Mouse (Mus musculus): ENCODE measurements around the gene Greb1. TPM values are rescaled to one million over a fixed set of nuclear protein-coding genes. Genes with fewer than 3 reads are reported as not detected.

The Greb1 gene
- polyA plus RNA-seq, 1 experiment from 2014 or later: 8.1 TPM

GRCm38 (mm10) chr12:16669176-16669575 is 131.5 kb downstream of the Greb1 start:
- H3K4me1 ChIP-seq (replicated peaks; ENCODE audit: control insufficient read depth, insufficient read depth, low read length): no peaks in the 10 kb centered on the region
- WGBS: 72% methylated on average over 3 of the region's 3 CpGs
- ATAC-seq (replicated peaks; ENCODE audit: low FRiP score, low TSS enrichment, low read depth) (no peak), DNase-seq (ENCODE audit: low spot score) (no peak)
- no peak overlapping the region for H3K9ac ChIP-seq (ENCODE audit: low read length)
- H3K36me3 ChIP-seq (ENCODE audit: control insufficient read depth, insufficient read depth, low read length): peaks cover 8% of the 10 kb centered on the region; the same call in 1 of the 2 replicates
- no peak overlapping the region for H3K27ac ChIP-seq (ENCODE audit: low read depth)
- H3K4me2 ChIP-seq (ENCODE audit: low read length): no peak overlapping the region
- H3K4me3 ChIP-seq (ENCODE audit: low read depth, low read length): no peak overlapping the region
- no peaks in the 10 kb centered on the region for H3K9me3 ChIP-seq (ENCODE audit: control insufficient read depth, low read length)
- no peaks in the 10 kb centered on the region for H3K27me3 ChIP-seq (replicated peaks; ENCODE audit: control insufficient read depth, insufficient read depth, low read length)

DNA sequence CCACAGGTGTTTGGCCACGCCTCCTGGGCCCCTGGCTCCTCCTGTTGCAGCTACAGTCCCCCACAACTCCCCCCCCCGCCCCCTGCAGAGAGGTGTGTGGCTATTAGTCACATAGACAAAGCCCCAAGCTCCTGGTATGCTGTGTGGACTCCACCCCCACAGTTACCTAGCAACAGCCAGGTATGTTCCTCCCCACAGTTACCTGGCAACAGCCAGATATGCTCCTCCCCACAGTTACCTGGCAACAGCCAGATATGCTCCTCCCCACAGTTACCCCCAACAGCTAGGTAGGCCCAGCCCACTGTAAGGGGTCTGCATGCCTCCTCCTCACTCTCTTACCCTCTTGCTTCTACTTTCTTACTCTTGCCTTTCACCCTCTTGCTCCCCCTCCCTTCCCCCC is 135.7 kb downstream of the Greb1 start:
- ATAC-seq (replicated peaks; ENCODE audit: low FRiP score, low TSS enrichment, low read depth): peak; percentile 21; the same call in 1 of the 2 replicates
- Histone ChIP-seq H3K4me3 (ENCODE audit: low read depth, low read length) (no peak overlapping the region), H3K4me1 (replicated peaks; ENCODE audit: control insufficient read depth, insufficient read depth, low read length) (peaks cover 17% of the 10 kb centered on the region), H3K9ac (ENCODE audit: low read length) (no peak overlapping the region), H3K4me2 (ENCODE audit: low read length) (no peak overlapping the region), H3K27ac (ENCODE audit: low read depth) (no peak overlapping the region), H3K36me3 (ENCODE audit: control insufficient read depth, insufficient read depth, low read length) (no peaks in the 10 kb centered on the region), H3K27me3 (replicated peaks; ENCODE audit: control insufficient read depth, insufficient read depth, low read length) (no peaks in the 10 kb centered on the region), H3K9me3 (ENCODE audit: control insufficient read depth, low read length) (no peaks in the 10 kb centered on the region)
- 14% methylated on average over 2 of the region's 2 CpGs for WGBS
- no peak for DNase-seq (ENCODE audit: low spot score)

GRCm38 (mm10) chr12:16662955-16663585 is 137.6 kb downstream of the Greb1 start:
- WGBS: 41% methylated on average over 6 of the region's 6 CpGs
- H3K4me2 ChIP-seq (ENCODE audit: low read length): no peak overlapping the region
- H3K36me3 ChIP-seq (ENCODE audit: control insufficient read depth, insufficient read depth, low read length): no peaks in the 10 kb centered on the region
- no peak for DNase-seq (ENCODE audit: low spot score)
- peaks cover 17% of the 10 kb centered on the region for H3K4me1 ChIP-seq (replicated peaks; ENCODE audit: control insufficient read depth, insufficient read depth, low read length)
- no peaks in the 10 kb centered on the region for H3K27me3 ChIP-seq (replicated peaks; ENCODE audit: control insufficient read depth, insufficient read depth, low read length)
- no peak overlapping the region for H3K9ac ChIP-seq (ENCODE audit: low read length)
- H3K27ac ChIP-seq (ENCODE audit: low read depth): no peak overlapping the region; the same call in 1 of the 2 replicates
- ATAC-seq (replicated peaks; ENCODE audit: low FRiP score, low TSS enrichment, low read depth): no peak
- no peaks in the 10 kb centered on the region for H3K9me3 ChIP-seq (ENCODE audit: control insufficient read depth, low read length)
- no peak overlapping the region for H3K4me3 ChIP-seq (ENCODE audit: low read depth, low read length)

DNA sequence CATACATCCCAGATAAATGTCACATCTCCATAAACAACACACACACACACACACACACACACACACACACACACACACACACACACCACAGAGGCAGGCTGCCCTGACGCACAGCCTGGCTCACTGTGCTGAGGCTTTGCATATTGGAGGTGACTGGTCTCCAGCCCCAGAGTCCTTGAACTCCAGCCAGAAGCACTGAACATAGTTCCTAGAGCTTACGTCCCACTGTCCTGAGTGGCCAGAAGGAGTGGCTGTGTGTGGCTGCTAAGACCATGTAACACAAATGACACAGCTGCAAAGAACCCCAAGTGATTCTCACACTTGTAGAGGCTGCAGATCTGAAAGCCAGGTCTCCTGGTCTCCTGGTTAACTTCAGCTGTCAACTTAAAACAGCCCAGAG is 138.8 kb downstream of the Greb1 start:
- H3K4me1 ChIP-seq (replicated peaks; ENCODE audit: control insufficient read depth, insufficient read depth, low read length): peaks cover 17% of the 10 kb centered on the region
- ATAC-seq (replicated peaks; ENCODE audit: low FRiP score, low TSS enrichment, low read depth) (no peak), DNase-seq (ENCODE audit: low spot score) (no peak)
- no peaks in the 10 kb centered on the region for H3K36me3 ChIP-seq (ENCODE audit: control insufficient read depth, insufficient read depth, low read length)
- no peaks in the 10 kb centered on the region for H3K27me3 ChIP-seq (replicated peaks; ENCODE audit: control insufficient read depth, insufficient read depth, low read length)
- H3K9me3 ChIP-seq (ENCODE audit: control insufficient read depth, low read length): no peaks in the 10 kb centered on the region
- H3K27ac ChIP-seq (ENCODE audit: low read depth): no peak overlapping the region
- H3K4me2 ChIP-seq (ENCODE audit: low read length): no peak overlapping the region
- no peak overlapping the region for H3K9ac ChIP-seq (ENCODE audit: low read length)
- H3K4me3 ChIP-seq (ENCODE audit: low read depth, low read length): no peak overlapping the region
- 64% methylated on average over 2 of the region's 2 CpGs for WGBS

DNA sequence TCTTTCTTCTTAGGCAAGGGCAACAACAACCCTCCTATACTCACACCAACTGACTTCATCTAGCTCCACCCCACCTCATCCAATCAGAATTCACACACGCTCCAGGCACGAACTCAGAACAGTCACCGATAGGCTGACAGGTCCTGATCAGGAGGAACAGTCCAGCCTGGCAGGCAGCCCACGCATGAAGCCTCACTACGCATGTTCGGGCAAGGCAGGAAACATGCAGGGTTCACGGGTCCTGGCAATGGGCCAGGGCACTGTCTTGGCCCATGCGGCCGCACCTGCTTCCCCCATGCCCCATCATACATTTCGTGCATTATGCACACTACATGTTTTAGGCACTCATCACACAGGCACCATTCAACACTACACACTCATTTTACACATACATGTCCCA is 139.2 kb downstream of the Greb1 start:
- Histone ChIP-seq H3K9ac (ENCODE audit: low read length) (no peak overlapping the region), H3K4me2 (ENCODE audit: low read length) (no peak overlapping the region), H3K36me3 (ENCODE audit: control insufficient read depth, insufficient read depth, low read length) (no peaks in the 10 kb centered on the region), H3K27ac (ENCODE audit: low read depth) (no peak overlapping the region), H3K27me3 (replicated peaks; ENCODE audit: control insufficient read depth, insufficient read depth, low read length) (no peaks in the 10 kb centered on the region), H3K9me3 (ENCODE audit: control insufficient read depth, low read length) (no peaks in the 10 kb centered on the region), H3K4me3 (ENCODE audit: low read depth, low read length) (no peak overlapping the region), H3K4me1 (replicated peaks; ENCODE audit: control insufficient read depth, insufficient read depth, low read length) (peaks cover 17% of the 10 kb centered on the region)
- WGBS: 84% methylated on average over 10 of the region's 10 CpGs
- no peak for ATAC-seq (replicated peaks; ENCODE audit: low FRiP score, low TSS enrichment, low read depth)
- DNase-seq (ENCODE audit: low spot score): no peak

GRCm38 (mm10) chr12:16656906-16657875 is 143.5 kb downstream of the Greb1 start:
- DNase-seq (ENCODE audit: low spot score) (no peak), ATAC-seq (replicated peaks; ENCODE audit: low FRiP score, low TSS enrichment, low read depth) (no peak)
- Histone ChIP-seq H3K27me3 (replicated peaks; ENCODE audit: control insufficient read depth, insufficient read depth, low read length) (peaks cover 20% of the 10 kb centered on the region), H3K9ac (ENCODE audit: low read length) (no peak overlapping the region), H3K4me3 (ENCODE audit: low read depth, low read length) (no peak overlapping the region), H3K27ac (ENCODE audit: low read depth) (no peak overlapping the region), H3K9me3 (ENCODE audit: control insufficient read depth, low read length) (no peaks in the 10 kb centered on the region), H3K36me3 (ENCODE audit: control insufficient read depth, insufficient read depth, low read length) (no peaks in the 10 kb centered on the region), H3K4me2 (ENCODE audit: low read length) (no peak overlapping the region), H3K4me1 (replicated peaks; ENCODE audit: control insufficient read depth, insufficient read depth, low read length) (peaks cover 5% of the 10 kb centered on the region; the same call in 1 of the 2 replicates)
- WGBS: 80% methylated on average over 5 of the region's 5 CpGs

- WGBS: 69% methylated on average over 4 of the region's 4 CpGs
- Histone ChIP-seq H3K4me1 (replicated peaks; ENCODE audit: control insufficient read depth, insufficient read depth, low read length) (0 out of 2 replicates have a peak, but pooled peaks cover 3% of the 10 kb centered on the region), H3K9ac (ENCODE audit: low read length) (no peak overlapping the region), H3K9me3 (ENCODE audit: control insufficient read depth, low read length) (no peaks in the 10 kb centered on the region), H3K4me3 (ENCODE audit: low read depth, low read length) (no peak overlapping the region), H3K4me2 (ENCODE audit: low read length) (no peak overlapping the region), H3K36me3 (ENCODE audit: control insufficient read depth, insufficient read depth, low read length) (no peaks in the 10 kb centered on the region), H3K27ac (ENCODE audit: low read depth) (no peak overlapping the region), H3K27me3 (replicated peaks; ENCODE audit: control insufficient read depth, insufficient read depth, low read length) (peaks cover 26% of the 10 kb centered on the region)
- DNase-seq (ENCODE audit: low spot score) (no peak), ATAC-seq (replicated peaks; ENCODE audit: low FRiP score, low TSS enrichment, low read depth) (no peak)
Measured at GRCm38 (mm10) chr12:16655604-16656003, 145.1 kb downstream of the Greb1 start.

DNA sequence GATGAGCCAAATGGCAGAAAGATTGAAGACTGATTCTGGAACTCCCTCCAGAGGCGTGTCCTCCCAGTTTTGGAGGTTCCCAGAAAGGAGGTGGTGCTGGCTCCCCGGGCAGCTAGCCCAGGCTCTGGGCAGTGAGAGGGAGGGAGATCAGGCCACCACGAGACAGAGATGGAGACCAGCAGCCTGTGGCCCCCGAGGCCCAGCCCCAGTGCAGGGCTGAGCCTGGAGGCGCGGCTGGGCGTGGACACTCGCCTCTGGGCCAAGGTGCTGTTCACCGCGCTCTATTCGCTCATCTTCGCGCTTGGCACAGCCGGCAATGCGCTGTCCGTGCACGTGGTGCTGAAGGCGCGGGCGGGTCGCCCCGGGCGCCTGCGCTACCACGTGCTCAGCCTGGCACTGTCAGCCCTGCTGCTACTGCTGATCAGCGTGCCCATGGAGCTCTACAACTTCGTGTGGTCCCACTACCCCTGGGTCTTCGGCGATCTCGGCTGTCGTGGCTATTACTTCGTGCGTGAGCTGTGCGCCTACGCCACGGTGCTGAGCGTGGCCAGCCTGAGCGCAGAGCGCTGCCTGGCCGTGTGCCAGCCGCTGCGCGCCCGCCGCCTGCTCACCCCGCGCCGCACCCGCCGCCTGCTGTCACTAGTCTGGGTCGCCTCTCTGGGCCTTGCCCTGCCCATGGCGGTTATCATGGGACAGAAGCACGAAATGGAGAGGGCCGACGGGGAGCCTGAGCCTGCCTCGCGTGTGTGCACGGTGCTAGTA is 147.2 kb downstream of the Greb1 start, which contains the start of gene Ntsr2:
Gene Ntsr2 (plus strand): TSS at position 51 of the 762 bp plus-strand sequence.
- peaks cover 26% of the 10 kb centered on the region for H3K27me3 ChIP-seq (replicated peaks; ENCODE audit: control insufficient read depth, insufficient read depth, low read length)
- peak within 1 kb of the TSS; percentile 15 for H3K4me3 ChIP-seq (ENCODE audit: low read depth, low read length)
- 6% methylated on average over 57 of the region's 58 CpGs for WGBS
- ATAC-seq (replicated peaks; ENCODE audit: low FRiP score, low TSS enrichment, low read depth) (peak; percentile 80), DNase-seq (ENCODE audit: low spot score) (peak; percentile 91)
- H3K36me3 ChIP-seq (ENCODE audit: control insufficient read depth, insufficient read depth, low read length): no peaks in the 10 kb centered on the region
- peak within 1 kb of the TSS; percentile 50 for H3K4me2 ChIP-seq (ENCODE audit: low read length)
- 0 out of 2 replicates have a peak, but pooled peaks cover 3% of the 10 kb centered on the region for H3K4me1 ChIP-seq (replicated peaks; ENCODE audit: control insufficient read depth, insufficient read depth, low read length)
- H3K9me3 ChIP-seq (ENCODE audit: control insufficient read depth, low read length): no peaks in the 10 kb centered on the region
- no peak within 1 kb of the TSS for H3K9ac ChIP-seq (ENCODE audit: low read length)
- H3K27ac ChIP-seq (ENCODE audit: low read depth): no peak within 1 kb of the TSS
